Mouse (Mus musculus) embryo, embryonic 11.5 days (tissue): ENCODE measurements around the gene Mettl7a3.
"Not testable (repeated sequence)": the region's sequence is repeated elsewhere in the genome, so short reads cannot be mapped to it uniquely, and the experiment has no call there.

Source experiments
- DNase-seq: peaks from one replicate; pipeline ENCODE4 v3.0.0-alpha.2; 2012; ENCODE audit warnings: low read depth, low spot score

Gene Mettl7a3

GRCm38 (mm10) chr15:100330739-100331138 lies 4.0 kb upstream of the Mettl7a3 start:
- no peak for DNase-seq

DNA sequence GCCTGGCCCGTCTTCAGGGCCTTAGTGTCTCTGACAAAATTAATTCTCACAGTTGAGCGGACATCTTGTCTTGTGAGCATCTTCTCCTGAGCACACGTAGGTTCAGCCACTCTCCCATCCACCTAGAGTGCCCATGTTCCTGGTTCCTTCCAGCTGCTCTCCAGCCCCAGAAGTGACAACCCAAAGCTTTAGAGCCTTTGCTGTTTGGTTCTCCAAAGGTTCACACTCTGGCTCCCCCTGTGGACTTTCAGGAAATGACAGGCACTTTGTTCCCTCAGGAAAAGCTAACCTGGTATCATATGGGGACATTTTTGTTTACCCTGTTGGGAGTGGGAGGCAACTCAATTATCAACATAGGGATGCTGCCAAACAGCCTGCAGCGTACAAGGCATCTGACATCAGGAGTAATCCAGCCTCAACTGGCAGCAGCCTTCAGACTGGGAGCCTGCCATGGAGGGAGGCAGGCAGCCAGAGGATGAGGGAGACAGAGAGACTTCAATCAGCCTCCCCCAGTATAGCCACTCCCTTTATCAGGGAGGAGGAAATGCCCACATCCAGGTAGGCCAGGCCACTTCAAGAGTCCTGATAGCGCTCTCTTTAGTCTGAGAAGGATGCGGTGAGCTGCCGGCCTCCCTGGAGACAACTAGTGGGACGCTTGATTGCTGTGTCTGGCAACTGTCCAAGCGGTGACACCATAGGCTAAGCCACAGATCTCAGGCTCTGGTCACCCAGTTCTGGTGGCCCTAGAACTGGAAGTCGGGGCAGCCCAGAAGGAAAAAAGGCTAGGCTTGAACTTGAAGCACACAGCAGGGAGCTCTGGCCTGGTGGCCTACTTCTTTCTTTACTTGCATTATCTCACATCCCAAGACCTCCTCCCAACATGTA lies 2.4 kb upstream of the Mettl7a3 start:
- not testable (repeated sequence) for DNase-seq

GRCm38 (mm10) chr15:100337328-100337727 lies 2.6 kb downstream of the Mettl7a3 start:
- DNase-seq = not testable (repeated sequence)

DNA sequence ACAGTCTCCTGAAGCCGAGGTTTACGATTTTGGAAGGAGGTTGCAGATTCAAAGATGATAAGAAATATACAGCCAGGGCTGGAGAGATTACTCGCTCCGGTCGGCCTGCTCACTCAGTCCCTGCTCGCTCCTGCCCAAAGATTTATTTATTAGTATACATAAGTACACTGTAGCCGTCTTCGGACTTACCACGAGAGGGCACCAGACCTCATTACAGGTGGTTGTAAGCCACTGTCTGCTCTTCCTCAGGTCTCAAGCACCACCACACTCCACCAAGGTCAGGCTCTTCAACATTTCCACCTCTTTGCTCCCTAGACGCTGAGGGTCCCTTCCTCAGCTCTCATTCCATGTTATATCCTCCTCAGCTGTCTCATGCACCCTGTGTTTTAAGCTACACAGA lies 3.1 kb downstream of the Mettl7a3 start:
- DNase-seq = not testable (repeated sequence)

DNA sequence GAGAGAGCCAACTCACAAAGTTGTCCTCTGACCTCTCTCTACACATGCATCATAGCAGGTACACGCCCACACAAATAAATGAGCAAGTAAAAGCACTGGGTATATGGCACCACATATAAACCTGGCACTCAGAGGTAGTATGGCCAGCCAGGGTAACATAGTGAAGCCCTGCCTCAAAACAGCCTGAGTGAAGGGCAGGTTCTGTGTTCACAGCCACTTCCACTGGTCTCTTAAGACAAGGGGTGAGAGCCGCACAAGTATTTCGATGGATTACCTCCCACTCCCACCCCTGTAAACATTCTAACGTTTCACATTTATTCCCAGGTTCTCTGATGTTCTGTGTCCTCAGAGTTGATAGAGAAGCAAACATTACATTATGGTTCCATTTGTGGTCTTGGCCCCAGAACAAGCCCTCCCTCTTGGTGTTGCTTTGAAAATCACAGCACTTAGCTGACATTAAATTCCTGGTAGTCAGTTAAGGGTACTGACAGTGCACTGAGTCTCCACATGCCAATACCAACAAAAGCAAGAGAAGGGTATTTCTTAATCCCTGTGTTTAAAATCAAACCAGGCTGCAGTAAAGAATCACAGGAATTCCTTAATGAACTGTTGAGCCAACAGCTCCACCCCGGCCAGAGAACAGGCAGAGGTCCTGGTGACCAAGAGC lies 6.7 kb downstream of the Mettl7a3 start:
- DNase-seq = not testable (repeated sequence)

DNA sequence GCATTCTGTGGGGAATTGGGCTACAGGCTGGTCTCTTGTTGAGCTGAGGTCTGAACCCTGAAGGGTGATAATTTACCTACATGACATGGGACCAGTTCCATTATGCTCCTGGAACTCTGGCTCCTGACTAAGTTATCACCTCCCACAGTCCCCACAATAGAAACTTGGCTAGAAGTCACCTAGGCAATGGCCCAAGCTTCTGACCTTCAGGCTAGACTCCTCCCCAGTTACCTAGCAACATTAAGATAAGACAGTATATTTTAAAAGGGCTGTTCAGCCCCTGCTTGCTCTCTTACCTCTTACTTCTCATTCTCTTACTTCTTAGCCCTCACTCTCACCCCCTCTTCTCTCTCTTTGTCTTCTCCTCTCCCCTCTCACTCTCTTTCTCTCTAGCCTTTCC lies 10.8 kb downstream of the Mettl7a3 start:
- DNase-seq = no peak

DNA sequence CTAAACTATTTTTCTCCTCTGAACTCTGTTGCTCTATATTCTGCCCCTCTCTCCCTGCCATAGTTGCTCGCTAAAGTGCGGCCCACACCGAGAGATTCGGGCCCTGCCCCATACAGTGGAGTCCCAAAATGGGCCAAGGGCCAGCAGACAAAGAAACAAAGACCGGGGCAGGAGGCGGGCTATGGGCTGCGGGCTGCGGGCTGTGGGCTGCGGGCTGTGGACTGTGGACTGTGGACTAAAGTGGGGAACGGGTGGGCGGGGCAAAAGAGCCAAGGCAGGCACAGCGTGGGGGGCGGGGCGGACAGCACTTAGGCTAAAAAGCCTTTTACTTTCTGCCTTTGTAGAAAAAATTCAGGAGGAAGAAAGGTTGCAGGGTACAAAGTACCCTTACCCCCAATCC lies 12.0 kb downstream of the Mettl7a3 start:
- no peak for DNase-seq

GRCm38 (mm10) chr15:100349496-100349895 lies 14.8 kb downstream of the Mettl7a3 start:
- no peak for DNase-seq

GRCm38 (mm10) chr15:100351501-100352060 lies 16.9 kb downstream of the Mettl7a3 start:
- DNase-seq = no peak

GRCm38 (mm10) chr15:100352711-100353250 lies 18.1 kb downstream of the Mettl7a3 start, which contains the start of the genes Methig1 and Mettl7a2:
Gene Methig1 (plus strand): TSS chr15:100353149.
Gene Mettl7a2 (plus strand): TSS chr15:100353200.
- no peak for DNase-seq

GRCm38 (mm10) chr15:100353399-100353798 lies 18.7 kb downstream of the Mettl7a3 start:
- not testable (repeated sequence) for DNase-seq

DNA sequence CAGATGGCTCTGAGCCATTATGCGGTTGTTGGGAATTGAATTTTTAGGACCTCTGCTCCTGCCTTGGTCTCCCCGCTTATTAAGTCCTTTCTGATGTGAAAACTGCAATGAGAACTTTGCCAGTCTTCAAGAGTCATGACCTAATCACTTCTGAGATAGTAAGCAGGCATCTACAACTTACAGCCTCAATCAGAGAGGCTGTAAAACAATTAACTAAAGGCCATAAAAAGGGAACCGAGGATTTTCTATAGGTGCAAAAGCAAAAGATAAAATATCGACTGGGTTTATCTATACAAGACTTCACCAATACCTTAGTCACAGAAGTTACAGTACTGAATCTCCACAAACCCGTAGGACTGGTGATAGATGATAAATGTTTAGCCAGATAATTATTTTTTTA lies 21.1 kb downstream of the Mettl7a3 start:
- DNase-seq = no peak

DNA sequence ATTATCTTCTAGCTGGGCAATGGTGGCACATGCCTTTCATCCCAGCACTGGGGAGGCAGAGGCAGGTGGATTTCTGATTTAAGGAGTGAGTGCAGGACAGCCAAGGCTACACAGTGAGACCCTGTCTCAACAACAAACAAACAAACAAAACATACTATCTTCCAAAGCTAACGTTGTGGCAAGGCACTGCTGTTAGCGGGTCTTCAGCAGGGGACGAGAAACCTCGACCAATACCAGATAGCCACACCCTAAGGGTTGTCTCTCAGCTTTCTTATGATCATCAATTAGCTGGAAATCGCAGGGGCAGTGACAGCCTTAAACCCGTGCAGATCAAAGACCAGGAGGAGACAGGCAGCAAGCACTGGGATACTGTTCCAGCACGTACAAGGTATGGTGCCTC lies 29.5 kb downstream of the Mettl7a3 start, which contains the start of gene Higd1c:
TSS of gene Higd1c (plus strand) at position 301 of the 400 bp plus-strand sequence.
- no peak for DNase-seq

DNA sequence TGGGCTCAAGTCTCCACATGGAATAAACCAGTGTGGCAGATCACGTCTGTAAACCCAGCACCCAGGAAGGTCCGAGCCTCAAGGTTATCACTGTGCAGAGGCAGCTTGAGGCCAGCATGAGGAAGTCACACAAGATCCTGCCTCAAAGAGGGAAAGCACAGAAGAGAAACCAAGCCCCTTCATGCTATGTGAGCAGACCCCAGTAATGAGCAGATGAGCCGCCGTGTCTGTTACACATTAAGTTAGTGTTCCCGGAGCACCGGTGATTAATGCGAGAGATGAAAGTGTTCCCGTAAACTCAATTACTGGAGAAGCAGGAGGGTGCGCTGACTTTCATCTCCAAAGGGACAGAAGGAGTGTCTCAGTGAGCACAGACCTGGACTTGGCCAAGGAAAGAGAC lies 31.2 kb downstream of the Mettl7a3 start:
- DNase-seq = not testable (repeated sequence)

DNA sequence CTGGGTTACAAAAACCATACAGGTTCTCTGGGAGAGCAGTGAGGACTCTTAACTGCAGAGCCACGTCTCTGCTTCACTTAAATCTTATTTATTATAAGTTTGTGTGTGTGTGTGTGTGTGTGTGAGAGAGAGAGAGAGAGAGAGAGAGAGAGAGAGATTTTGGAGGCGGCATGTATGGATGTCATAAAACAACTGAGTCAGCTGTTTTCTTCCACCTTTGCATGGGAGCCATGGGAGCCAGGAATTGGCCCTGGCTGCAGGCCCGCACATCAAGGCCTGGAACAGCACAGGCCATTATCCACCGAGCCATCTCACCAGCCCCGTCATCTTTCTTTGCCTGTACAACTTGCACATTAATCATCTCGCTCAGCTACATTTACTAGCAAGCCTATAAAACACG lies 32.4 kb downstream of the Mettl7a3 start:
- DNase-seq = no peak

DNA sequence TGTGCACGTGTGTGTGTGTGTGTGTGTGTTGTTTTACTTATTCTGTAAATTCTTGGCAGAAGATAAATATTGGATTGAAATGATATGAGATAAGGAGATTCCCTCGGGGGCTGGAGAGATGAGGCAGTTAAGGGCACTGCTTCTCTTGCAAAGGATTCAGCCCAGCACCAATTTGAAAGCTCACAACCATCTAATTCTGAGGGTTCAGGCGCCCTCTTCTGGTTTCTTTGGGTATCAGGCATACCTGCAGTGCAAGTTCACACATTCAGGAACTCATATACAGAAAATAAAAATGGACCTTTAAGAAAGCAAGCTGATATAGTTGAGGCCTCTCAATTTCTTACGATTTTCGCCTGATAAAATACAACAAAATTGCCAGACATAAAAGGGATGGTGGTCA lies 40.3 kb downstream of the Mettl7a3 start:
- peak; percentile 41 for DNase-seq

DNA sequence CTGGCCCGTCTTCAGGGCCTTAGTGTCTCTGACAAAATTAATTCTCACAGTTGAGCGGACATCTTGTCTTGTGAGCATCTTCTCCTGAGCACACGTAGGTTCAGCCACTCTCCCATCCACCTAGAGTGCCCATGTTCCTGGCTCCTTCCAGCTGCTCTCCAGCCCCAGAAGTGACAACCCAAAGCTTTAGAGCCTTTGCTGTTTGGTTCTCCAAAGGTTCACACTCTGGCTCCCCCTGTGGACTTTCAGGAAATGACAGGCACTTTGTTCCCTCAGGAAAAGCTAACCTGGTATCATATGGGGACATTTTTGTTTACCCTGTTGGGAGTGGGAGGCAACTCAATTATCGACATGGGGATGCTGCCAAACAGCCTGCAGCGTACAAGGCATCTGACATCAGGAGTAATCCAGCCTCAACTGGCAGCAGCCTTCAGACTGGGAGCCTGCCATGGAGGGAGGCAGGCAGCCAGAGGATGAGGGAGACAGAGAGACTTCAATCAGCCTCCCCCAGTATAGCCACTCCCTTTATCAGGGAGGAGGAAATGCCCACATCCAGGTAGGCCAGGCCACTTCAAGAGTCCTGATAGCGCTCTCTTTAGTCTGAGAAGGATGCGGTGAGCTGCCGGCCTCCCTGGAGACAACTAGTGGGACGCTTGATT lies 43.2 kb downstream of the Mettl7a3 start:
- not testable (repeated sequence) for DNase-seq

- DNase-seq = no peak
These were observed 44.9 kb downstream of the Mettl7a3 start for GRCm38 (mm10) chr15:100379658-100380057.

DNA sequence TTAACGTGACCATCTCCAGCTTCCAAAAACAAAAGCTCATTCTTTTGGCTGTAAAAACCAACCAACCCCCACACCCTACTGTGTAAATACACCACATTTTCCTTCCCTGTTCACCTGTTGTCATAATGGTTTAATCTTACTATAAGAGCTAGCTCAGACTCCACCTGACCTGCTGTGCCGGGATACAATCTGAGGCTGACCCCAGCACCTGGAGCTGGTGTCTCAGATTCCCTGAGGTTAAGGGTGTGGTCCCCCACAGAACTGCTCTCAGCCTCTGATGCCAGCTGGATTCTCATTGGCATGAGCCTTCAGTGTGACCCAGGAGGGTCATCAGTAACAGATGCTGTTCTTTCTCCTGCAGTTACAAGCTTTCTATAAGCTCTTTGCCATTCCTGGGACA lies 45.4 kb downstream of the Mettl7a3 start:
- DNase-seq = no peak

GRCm38 (mm10) chr15:100385705-100386104 lies 51.0 kb downstream of the Mettl7a3 start:
- DNase-seq = no peak

DNA sequence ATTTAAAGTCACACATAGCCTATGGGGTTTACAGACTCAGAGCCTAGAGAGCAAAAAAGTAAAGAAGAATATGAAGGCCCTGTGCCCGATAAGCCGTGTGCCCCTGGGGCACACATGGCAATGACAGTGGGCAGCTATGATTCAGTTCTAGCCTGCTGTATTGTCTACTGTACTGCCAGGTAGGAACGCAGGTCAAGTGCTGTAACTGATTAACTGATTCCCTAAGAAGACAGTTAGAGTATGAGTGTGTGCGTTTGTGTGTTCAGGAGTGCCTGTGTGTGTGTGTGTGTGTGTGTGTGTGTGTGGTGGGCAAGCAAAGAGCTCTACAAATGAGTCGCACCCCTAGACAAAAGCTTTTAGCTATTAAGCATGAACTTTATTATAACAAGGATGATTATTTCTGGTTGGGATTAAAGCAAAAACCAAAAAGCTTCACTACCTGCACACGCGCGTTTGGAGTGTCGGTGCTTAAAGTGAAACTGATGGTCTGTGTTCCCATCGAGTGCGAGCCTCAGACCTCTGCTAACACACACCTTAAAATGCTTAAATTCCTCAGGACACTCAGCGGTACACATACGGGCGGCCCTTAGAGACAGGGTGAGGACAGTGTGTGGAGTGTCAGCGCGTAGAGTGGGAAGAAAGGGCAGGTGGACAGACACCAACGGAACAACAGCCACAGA lies 53.0 kb downstream of the Mettl7a3 start:
- no peak for DNase-seq
